Mouse (Mus musculus) hindbrain, embryonic 15.5 days (tissue): ENCODE measurements at regions not wholly inside any gene's neighbourhood (a gene's known extent, or its start where the extent isn't known, plus 50 kb on each side); places are given as distances from the start of the nearest gene placed in this dataset.
A peak's percentile ranks its signal among the peaks of the same experiment; 100 is the strongest.

Experiments
- ATAC-seq: fragments of 200-750 bp; cut with Nextera tagmentation; 2 replicates; pipeline ENCODE4 v1.8.0; 2017; ENCODE audit warnings: low read depth, moderate number of reproducible peaks, moderate TSS enrichment; ENCODE audit not compliant: low FRiP score
- H3K27ac ChIP-seq: fragments of 300-500 bp; sonication (generic); replicated peaks from 2 replicates; pipeline ENCODE4 v1.5.1; 2015; ENCODE audit warnings: mild to moderate bottlenecking, inconsistent platforms
- H3K27me3 ChIP-seq: fragments of 300-500 bp; sonication (generic); 2 replicates; pipeline ENCODE4 v1.6.1; 2015; ENCODE audit warnings: control low read depth, inconsistent platforms
- H3K36me3 ChIP-seq: fragments of 300-500 bp; sonication (generic); 2 replicates; pipeline ENCODE4 v1.6.1; 2015; ENCODE audit warnings: control low read depth, inconsistent platforms
- H3K4me1 ChIP-seq: fragments of 300-500 bp; sonication (generic); replicated peaks from 2 replicates; pipeline ENCODE4 v1.6.1; 2015; ENCODE audit warnings: control low read depth, inconsistent platforms
- H3K4me2 ChIP-seq: fragments of 300-500 bp; sonication (generic); 2 replicates; pipeline ENCODE4 v1.6.1; 2015; ENCODE audit warnings: moderate library complexity, mild to moderate bottlenecking, inconsistent platforms
- H3K4me3 ChIP-seq: fragments of 300-500 bp; sonication (generic); 2 replicates; pipeline ENCODE4 v1.5.1; 2015; ENCODE audit warnings: mild to moderate bottlenecking, inconsistent platforms
- H3K9ac ChIP-seq: fragments of 300-500 bp; sonication (generic); 2 replicates; pipeline ENCODE4 v1.6.1; 2015; ENCODE audit warnings: inconsistent platforms
- H3K9me3 ChIP-seq: fragments of 300-500 bp; sonication (generic); 2 replicates; pipeline ENCODE4 v1.6.1; 2016; ENCODE audit warnings: control low read depth, inconsistent platforms
- WGBS: fragments of 180-500 bp; shearing (Covaris S2); methylation state at CpG from one replicate; pipeline ENCODE4 v1.1.7; 2015; 5-methylcytosine and 5-hydroxymethylcytosine counted together

DNA sequence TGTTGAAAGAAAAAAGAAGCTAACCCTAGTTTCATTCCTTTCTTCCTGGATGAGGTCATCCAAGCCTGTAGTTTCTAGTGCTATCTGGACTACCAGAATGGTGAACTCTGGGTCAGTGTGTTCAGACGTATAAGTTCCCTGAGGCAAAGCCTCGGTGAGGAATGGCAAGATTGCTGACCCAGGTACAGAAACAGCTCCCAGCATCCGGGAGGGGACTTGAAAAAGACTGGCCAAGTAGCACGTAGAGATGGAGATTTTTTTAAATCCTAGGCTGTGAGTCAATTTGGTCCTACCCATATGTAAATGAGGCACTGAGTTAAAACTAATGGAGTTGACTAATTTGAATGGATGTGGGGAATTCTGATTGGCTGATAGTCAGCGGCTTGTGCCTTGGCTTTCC lies 55.0 kb upstream of the Gm11084 start:
- Histone ChIP-seq H3K4me1 (peaks cover 9% of the 10 kb centered on the region), H3K36me3 (no peaks in the 10 kb centered on the region), H3K27me3 (no peaks in the 10 kb centered on the region), H3K4me2 (no peak overlapping the region), H3K27ac (no peak overlapping the region), H3K9me3 (no peaks in the 10 kb centered on the region), H3K4me3 (no peak overlapping the region), H3K9ac (no peak overlapping the region)
- 36% methylated on average over 5 of the region's 5 CpGs for WGBS
- no peak for ATAC-seq

DNA sequence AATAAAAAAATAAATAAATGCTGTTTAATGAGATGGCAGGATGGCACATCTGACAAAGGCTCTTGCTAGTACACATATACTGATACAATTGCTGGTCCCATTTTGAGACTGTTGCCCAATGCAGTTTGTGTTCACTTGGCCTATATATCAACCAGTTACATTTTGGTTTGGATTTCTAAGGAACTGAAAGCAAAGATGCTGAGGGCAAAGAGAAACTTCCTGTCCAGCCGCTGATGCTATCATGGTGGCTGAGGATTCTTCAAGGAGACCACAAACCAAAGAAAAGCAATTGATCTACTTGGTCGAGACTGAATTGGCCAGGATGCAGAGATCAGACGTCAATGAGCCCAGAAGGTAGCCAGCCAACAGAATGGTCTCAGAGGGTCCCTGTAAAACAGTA lies 53.5 kb upstream of the Gm11084 start:
- no peaks in the 10 kb centered on the region for H3K27me3 ChIP-seq
- no peak overlapping the region for H3K4me2 ChIP-seq
- ATAC-seq: no peak
- no peaks in the 10 kb centered on the region for H3K9me3 ChIP-seq
- H3K4me3 ChIP-seq: no peak overlapping the region
- H3K27ac ChIP-seq: no peak overlapping the region
- H3K9ac ChIP-seq: no peak overlapping the region
- H3K36me3 ChIP-seq: no peaks in the 10 kb centered on the region
- H3K4me1 ChIP-seq: peaks cover 9% of the 10 kb centered on the region
- WGBS: 86% methylated on average over 3 of the region's 3 CpGs

DNA sequence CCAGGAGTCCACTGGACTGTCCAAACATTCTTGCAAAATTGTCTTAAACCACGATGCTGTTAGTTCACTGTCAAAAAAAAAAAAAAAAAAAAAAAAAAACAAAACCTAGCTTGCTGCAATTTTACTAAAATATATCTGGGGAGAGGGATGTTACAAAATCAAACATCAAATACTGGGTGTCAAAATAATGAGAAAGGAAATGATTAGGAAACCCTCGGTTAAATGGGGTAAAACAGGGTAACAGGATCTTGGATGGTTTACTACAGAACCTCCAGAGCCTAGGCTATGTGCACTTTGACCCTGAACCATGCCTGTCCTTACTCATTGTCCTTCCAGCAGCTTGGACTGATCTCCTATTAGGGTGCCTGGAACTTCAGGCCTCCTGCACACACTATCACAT lies 52.8 kb upstream of the Gm11084 start:
- no peaks in the 10 kb centered on the region for H3K9me3 ChIP-seq
- H3K27me3 ChIP-seq: no peaks in the 10 kb centered on the region
- no peak overlapping the region for H3K4me3 ChIP-seq
- ATAC-seq: no peak
- H3K4me1 ChIP-seq: peaks cover 9% of the 10 kb centered on the region
- 79% methylated on average over 2 of the region's 2 CpGs for WGBS
- no peaks in the 10 kb centered on the region for H3K36me3 ChIP-seq
- H3K9ac ChIP-seq: no peak overlapping the region
- H3K4me2 ChIP-seq: no peak overlapping the region
- H3K27ac ChIP-seq: no peak overlapping the region

GRCm38 (mm10) chr2:73038290-73038732 lies 51.8 kb upstream of the Gm11084 start:
- H3K4me3 ChIP-seq: peak overlapping the region; percentile 18
- no peaks in the 10 kb centered on the region for H3K9me3 ChIP-seq
- no peak overlapping the region for H3K9ac ChIP-seq
- H3K27ac ChIP-seq: no peak overlapping the region
- H3K4me2 ChIP-seq: peak overlapping the region; percentile 56
- no peaks in the 10 kb centered on the region for H3K36me3 ChIP-seq
- peak; percentile 65 for ATAC-seq
- peaks cover 9% of the 10 kb centered on the region for H3K4me1 ChIP-seq
- 11% methylated on average over 16 of the region's 16 CpGs for WGBS
- no peaks in the 10 kb centered on the region for H3K27me3 ChIP-seq

DNA sequence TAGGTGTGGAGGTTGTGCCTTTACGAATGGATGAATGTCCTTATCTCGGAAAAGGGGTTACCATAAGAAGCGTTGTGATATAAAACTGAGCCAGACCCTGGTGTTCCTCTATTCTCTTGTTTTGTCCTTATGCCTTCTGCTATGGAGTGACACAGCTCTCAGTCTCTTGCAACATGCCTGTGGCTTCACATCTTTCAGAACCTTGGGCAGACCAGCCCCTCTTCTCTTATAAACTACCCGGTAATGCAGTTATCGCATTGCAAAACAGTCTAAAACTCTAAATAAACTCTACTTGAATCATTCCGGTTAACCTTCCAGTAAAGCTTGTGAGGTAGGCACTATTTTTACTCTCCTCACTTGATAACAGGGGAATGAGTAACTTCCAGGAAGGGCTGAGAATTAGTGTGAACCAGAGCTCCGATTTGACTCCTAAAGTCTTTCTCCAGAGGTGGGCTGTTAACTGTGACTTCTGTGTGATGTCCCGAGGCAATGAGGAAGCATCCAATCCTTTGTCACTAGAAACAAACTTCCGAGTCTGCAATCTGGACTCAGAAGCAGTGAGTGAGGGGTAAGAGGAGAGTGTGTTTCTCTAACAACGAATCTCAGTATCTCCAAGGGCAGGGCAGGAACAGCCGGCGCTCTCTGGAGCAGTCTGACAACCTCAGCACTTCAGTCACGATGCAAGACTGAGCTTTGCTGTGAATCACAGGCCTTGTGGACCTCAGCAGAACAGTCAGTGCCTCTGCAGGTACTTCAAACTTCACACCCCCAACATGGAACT lies 50.9 kb upstream of the Gm11084 start:
- Histone ChIP-seq H3K27me3 (no peaks in the 10 kb centered on the region), H3K36me3 (no peaks in the 10 kb centered on the region), H3K4me3 (no peak overlapping the region), H3K9ac (no peak overlapping the region), H3K4me2 (no peak overlapping the region), H3K4me1 (peaks cover 9% of the 10 kb centered on the region), H3K9me3 (no peaks in the 10 kb centered on the region), H3K27ac (no peak overlapping the region)
- WGBS: 70% methylated on average over 13 of the region's 13 CpGs
- no peak for ATAC-seq
